Mouse (Mus musculus) testis, postnatal 10 days (tissue): ENCODE measurements at regions not wholly inside any gene's neighbourhood (a gene's known extent, or its start where the extent isn't known, plus 50 kb on each side); places are given as distances from the start of the nearest gene placed in this dataset.

Source experiments
- DNase-seq: peaks from one replicate; pipeline ENCODE4 v3.0.0; 2021; ENCODE audit warnings: low spot score

DNA sequence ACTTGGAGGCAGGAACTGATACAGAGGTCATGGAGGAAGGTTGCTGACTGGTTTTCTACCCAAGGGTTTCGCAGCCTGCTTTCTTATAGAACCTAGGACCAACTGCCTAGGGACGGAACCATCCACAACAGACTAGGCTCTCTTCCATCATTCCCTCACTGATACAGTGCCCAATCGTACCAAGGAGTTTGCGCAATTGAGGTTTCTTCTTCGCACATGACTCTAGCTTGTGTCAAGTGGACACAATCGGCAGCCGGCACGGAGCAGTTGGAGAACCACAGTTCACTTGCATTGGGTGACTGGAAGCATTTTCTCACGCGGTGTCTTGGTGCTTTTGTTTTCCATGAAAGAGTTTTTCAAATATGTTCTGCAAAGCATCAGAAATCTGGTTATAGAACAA is 149.1 kb upstream of the Dyrk2 start:
- DNase-seq, result no peak

DNA sequence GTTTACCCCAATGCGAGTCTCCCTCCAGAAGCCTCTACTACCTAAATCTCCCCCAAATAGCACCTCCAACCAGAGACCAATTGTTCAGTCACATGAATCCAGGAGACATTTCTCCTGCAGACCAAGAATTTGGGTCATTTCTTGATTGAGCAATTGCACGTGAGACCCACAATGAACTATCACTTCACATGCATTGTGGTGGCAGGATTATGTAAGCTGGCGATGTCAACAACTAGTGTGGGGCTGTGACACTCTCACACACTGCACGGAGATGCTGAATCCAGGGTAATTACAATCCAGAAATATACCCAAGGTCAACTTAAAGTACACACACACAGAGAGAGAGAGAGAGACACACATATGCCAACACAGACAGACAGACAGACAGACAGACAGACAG is 148.5 kb upstream of the Dyrk2 start:
- no peak for DNase-seq

DNA sequence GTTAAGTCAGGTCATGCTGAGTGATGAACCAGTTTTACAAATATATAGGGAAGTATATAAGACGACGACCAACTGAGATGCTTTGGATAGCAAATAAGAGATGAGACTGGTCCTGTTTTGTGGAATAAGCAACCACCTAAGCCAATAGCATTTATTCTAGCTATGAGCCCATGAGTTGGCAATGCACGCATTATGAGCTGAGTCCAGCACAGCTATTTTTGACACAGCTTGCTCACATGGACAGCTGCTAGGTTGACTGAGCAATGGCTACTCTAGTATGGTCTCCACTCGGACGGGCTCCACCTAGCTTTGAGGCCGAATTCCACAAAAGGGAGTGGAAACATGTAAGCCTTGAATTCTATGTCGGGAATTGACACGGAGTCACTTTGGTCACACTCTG is 146.1 kb upstream of the Dyrk2 start:
- DNase-seq, result no peak

DNA sequence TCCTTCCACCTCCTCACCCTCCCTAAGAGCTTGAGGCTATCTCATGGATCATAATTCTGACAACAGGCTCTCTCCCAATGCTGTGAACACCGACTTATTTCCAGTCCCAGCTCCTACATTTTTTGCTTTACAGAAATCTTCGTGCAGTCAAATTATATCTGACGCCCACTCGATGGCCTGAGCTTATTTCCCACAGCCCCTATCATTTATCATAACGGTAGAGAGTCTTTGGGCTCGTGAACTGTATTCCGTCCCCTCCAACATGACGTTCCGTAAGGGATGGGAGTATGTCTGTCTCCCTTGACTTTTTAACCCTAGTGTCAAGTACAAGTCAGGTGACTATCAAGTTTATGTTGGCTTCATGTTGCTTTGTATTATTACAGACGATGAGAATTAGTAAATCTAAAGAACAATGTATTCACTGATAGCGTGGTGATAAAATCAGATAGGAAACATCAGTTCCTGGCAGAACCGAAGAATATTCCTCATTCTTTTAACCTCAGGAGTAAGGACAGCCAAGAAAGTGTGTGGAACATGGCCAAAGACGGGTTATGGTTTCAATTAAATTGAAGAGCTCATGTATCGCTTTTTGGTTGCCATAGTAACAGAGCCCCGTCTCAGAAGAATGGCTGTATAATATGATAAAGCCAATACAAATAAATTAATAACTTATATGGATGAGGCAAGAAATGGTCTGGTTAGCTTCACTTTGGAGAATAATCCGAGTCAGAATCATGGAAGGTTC is 145.5 kb upstream of the Dyrk2 start:
- no peak for DNase-seq

DNA sequence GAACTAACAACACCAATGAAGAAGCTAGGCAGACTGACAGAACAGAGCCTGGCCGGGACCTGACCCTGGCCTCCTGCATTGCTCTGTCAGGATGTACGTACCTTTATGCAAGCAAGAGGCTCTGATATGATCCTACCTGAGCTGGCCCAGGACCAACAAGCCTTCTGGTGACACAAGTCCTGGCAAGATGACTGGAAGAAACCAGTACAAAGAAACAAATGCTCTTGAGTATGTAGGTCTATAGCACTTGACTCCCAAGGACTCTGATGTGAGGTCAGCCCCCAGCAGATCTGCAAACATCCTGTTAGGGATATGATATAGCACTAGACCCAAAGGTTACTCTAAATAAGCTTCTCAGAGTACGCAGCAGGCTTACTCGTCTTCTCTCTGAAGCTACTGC is 144.7 kb upstream of the Dyrk2 start:
- DNase-seq, result no peak

DNA sequence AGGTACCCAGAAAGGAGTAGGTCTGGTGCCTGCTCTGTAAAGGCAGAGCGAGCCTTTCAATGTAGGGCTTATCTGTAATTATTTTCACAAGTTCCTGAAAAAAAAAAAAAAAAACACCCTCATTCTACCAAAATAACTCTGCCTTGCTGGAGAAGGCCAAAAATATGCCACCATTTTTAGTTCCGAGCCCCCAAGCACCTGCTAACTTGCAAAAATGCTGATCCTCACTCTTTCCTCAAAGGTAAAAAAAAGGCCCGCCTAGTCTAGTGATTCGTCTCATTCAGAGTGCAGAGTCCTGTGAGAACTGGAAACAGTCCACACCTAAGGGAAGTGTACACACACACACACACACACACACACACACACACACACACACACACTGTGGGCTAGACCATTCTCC is 143.7 kb upstream of the Dyrk2 start:
- no peak for DNase-seq

DNA sequence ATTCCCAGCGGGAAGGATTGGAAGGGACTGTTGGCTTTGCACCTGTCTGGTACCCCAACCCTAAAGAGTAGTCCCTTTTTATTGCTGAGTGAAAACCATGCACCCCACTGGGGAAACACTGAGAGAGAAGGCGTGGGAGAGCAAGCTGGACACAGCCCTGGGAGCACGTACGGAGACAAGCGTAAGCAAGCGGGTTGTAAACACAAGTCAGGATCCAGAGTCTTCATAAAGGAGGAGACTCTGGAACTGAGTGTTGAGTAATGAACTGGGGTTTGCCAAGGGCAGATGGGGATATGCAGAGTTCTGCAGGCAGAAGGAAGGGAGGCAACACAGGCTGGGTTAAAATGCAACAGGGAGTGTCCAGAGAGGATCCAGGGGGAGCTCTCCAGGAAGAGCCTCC is 141.5 kb upstream of the Dyrk2 start:
- no peak for DNase-seq

DNA sequence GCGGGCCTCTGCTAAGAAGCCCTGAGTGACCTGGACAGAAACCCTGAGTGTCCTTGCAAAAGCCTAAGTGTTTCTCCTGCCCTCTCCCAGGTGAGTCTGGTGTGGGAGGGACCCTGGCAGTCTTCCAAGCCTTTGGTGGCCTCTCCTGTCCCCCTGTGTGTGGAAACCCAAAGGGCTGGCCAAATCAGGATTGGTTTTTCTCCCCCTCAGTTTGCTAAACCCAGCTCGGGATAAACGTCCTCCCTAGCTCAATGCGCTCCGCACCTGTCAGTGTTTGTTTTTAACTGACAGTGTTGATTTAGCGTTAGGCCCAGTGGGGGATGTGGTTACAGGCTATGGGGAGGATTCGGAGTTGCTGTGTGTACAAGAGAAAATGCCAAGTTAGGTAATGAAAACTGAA is 140.9 kb upstream of the Dyrk2 start:
- peak; percentile 49 for DNase-seq

DNA sequence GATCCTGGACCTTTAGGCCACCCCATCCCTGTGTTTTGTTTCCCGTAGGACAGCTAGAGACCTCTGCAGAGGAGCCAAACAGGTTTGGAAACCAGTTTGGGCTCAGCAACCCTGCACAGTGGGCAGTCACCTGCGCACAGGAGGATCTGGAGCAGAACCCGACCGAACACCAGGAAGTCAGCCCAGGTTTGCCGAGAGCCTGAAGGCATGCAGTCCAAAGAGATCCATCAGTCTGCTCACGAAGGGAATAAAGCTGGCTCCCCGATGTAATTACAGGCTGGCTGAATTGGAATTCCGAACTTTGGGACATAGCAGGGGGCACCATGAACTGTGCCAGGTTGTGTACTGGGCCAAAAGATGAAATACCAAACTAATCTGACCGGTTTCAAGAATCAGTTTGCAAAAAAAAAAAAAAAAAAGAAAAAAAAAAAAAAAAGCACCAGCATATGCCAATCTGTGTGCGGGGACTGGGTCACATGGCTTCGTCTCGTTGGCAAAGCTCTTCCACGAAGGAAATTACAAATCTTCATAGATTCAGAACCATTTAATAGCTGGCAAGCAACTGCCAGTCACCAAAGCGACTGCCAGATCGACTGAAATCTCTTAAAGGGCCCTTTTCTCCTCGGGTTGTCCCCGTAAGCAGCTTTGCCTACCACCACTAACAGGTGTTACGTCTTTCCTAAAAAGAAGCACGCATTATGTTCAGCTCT is 137.0 kb upstream of the Dyrk2 start:
- no peak for DNase-seq

DNA sequence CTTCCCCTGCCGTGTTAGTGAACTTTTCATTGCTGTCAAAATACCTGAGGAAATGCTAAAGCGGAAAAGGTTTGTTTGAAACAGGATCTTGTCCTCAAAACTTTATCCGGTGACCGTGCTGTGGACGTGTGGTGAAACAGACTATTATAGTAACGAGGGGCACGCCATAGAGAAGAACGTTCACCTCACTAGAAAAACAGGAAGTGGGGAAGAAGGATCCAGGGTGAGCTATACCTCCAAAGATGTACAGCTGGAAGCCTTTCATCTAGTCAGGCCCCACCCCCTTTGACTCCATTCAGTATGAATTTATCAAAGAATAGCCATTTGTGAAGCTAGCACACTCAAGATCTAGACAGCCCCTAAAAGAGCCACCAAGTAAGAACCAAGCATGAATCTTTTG is 135.5 kb upstream of the Dyrk2 start:
- DNase-seq, result no peak

DNA sequence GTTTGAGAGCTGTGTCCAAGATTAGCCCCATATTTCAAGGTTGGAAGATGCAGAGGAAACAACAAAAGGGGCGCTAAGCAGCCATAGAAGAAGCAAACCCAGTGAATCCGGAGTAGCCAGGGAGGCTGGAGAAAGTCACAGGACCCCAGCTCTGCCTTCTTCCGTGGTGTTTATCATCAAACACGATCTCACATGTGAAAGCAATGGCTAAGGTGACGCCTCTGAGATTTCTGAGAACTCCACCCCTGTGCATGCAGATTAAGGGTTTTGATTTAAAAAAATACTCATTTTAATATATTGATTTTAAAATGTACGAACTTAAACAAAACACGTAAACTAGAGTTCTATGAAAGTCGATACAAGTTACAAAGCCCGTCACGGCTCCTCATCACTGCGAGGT is 134.4 kb upstream of the Dyrk2 start:
- no peak for DNase-seq

DNA sequence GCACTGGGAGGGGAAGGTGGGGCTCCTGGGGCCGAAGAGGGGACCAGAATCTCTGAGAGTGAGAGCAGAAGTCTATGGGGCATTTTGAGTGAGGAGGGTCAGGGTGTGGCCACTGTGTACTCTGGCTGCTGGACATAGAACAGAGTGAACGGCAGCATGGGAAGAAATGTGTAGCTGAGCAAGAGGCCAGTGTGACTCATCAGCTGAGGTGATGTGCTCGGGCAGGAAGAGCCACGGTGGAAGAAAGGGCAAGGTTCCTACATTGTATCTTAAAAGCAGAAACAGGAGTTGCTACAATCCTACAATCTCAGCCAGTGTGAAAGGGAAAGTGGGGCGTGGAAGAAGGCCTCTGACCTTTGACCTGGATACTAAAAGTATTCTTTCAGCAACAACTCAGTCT is 133.8 kb upstream of the Dyrk2 start:
- no peak for DNase-seq

DNA sequence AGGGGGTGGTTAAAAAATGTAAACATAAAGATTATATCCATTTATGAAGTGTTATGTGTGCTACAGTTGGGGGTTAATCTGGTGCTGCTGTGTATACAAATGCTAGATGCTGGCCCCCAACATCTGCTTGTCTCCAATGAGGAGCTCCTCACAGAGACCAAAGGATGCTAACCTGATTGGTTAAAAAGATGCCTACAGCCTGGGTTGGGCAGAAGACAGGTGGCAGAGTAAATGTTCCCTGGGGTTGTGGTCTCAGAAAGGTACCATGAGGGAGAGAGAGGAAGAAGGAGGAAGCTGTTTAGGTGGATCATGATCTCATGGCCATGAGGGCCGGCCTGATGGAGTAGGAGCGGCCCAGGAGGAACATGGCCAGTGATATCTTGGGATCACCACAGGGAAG is 133.0 kb upstream of the Dyrk2 start:
- no peak for DNase-seq

DNA sequence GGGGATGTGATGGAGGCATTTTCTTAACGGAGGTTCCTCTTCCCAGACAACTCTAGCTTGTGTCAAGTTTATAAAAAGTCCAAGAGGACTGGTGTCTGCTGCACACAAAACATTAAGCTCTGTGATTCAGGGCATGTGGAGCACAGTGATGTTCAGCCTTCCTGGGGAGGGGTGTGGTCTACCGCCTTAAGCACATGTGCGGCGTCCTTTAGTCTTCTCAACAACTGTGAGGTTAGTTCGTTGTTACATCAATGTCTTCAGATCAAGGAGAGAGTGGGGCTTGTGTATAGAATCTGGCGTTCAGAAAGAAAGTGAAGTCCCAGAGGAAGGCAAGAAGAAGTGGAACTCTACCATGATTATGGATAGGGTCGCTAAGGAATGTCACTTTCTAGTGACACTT is 131.9 kb upstream of the Dyrk2 start:
- DNase-seq, result no peak

DNA sequence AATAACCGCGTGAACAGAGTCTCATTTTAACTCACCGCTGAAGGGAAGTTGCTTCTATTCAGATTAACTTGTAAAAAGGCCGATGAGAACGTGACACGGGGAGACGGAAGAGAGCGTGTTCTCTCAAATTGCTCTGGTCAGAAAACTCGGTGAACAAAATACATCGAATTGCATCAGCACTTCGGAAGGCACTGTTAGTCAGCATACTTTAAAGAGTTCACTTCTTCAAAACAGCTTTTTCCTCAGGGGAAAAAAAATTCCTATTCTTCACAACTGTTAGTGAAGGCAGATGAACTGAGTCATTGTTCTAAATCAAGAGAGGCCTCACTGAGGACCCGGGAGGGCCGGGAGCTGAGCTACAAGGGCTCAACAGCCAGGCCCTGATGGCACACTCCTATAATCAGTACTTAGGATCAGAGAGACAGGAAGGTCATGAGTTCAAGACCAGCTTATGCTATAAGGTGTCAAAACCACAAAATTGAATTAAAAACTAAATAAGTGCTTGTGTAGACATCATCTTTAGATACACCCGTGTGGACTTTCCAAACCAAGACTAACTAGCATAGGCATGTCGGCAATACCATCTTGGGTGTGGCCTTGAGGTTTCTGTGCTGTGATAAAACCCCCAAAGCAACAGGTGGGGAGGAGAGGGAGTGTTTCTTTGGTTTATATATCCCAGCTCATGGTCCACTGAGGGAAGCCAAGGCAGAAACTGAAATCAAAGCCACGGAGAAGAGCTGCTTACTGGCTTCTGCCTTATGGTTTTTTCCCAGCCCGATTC is 131.2 kb upstream of the Dyrk2 start:
- no peak for DNase-seq

DNA sequence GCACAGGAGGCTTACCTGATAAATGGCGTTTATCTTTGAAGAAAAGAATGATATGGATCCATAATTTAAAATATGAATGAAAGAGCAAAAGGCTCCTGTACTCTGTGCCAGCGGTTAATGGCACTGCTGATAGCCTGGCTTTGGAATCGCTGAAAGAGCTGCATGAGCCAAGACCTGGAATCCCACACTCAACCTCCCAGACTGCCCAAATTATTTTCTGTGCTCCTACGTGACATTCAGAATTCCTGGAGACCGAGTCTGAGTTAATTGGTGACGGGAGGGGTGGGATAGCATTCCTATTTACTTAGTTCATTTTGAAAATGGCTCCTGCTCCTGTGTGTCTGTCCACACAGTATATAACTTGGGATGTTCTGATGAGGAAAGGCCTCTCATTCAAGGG is 129.0 kb upstream of the Dyrk2 start:
- DNase-seq, result no peak

DNA sequence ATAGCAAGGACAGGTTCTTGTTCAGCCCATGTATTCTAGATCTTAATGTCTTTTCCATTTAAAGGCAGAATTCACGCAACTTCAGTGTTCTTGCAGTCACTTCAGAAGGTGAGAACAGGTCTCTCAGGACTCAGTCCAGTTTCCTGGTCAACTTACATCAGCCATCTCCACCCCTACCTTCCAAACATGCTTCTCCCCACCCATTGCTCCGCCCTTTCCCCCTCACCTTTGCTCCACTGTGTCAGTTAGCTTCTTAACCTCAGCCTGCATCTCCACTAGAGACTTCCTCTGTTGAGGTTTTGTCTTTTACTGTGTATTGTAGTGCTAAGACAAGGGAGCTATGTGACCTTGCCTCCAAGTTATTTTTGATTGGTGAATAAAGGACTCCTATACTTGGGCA is 127.0 kb upstream of the Dyrk2 start:
- no peak for DNase-seq

DNA sequence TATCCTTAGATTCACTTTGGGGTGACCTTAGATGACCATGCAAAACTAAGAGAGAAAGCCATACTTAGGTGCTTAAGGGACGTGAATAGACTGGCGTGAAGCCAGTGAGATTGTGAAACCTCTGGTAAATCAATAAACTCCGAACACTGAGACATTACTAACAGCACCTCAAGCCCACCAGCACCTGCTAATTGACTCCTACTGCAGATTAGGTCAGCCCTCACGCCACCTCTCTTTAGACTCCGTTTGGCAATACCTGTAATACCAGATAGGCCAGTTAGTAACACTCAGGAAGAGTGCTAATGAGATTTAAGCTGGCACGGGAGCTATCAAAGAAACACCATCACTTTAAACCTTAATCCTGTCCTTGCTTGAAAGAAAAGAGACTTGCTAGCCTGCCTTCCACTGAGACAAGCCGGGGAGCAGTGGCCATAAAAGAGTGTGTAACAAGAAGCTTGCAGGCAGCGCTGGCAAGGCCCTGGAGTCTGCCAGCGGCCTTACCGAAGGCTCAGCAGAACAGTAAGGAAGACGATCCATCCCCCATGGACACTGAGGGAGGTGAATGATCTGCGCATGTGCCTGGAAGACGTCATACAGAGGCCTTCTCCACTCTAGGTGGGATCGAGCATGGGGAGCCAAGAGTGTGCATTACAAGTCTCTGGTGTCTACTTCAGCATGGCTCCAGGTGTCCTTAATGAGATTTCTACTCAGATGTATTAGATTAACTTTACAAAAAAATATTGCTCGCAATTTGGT is 124.0 kb upstream of the Dyrk2 start:
- DNase-seq, result no peak

DNA sequence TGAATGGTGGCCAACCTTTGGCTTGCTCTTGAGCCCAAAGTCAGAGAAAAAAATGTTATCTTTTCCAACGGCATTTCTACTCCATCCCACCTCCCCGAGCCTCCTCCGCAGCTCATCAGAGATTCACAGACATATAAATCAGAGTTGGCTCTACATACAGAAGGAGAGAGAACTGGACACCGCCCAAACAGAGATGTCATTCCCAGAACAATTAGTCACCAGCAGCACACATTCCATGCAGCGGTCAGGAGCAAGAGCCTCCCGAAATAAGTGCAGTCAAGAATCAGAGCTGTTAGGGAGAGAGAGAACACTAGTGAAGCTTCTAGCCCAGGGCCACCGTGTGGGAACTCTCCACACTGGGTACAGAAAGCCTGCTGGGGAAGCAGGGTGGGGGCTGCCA is 121.2 kb upstream of the Dyrk2 start:
- peak; percentile 54 for DNase-seq

DNA sequence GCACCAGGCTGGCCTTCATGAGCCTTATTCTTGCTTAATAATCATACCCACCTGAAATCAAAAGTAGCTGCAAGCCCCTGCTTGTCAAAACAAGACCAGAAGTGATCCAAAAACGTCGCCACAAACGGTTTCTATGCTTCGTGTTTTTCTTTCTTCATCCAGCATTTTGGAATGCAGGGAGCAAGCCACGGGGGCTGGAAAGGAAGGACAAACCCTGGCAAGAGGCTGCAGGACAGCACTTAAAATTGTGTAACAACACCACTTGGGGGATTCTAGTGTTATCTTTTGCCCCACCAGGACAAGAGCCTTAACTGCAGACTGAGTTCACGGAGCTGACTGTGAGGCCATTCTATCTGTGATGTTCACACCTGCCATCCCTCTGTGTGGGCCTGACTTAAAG is 120.5 kb upstream of the Dyrk2 start:
- no peak for DNase-seq

DNA sequence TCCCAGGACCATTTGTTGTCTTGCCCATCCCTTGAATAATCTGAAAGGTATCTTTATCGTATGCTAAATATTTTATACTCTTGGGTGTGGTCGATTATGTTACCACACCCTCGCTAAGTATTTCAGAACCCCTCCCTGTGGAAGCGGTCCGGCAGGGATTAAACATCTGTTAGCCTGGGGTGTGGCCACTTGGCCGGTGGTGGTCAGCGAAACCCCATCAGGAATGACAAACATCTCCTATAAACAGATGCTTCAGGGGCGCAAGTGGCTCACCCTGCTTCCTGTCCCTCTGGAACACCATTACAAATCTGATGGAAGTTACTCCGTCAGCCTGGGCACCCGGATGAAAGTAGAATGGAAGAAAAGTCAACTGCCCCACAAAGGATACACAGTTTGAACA is 119.8 kb upstream of the Dyrk2 start:
- no peak for DNase-seq

DNA sequence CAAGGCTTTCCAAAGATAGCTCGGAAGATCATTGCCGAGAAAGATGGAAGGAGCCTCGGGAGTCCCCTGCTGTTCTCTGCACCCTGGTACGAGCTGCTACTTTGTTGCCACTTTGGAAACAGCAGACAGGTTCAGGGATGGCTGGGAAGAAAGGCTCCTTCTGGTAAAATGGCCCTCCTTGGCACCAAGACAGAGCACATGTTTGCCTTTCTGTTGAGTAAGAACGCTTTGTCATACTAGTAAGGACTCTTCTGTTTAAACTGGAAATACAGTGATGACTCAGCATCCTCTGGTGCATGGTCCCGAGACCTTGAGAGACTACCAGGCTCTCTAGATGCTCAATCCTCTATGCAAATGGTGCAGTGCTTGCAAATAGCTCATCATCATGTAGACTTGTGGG is 118.2 kb upstream of the Dyrk2 start:
- DNase-seq, result no peak

DNA sequence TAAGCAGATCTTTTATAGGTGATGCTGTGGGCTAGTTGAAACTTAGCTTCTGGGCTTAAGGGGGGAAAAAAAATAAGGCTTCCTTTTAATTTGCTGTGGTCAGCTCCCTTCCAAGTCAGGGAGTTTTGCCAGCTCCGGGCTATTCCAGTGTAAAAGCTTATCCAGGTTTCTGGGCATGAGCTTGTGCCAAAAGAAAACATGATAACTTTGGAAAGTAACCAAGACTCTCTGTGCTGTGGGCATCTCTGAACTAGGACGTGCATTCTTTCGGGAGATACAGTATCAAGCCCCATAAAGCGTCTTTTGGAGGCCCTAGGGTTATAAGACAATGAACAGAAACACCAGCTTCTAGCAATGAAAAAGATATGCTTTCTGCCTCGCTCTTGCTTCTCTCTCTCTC is 114.6 kb upstream of the Dyrk2 start:
- no peak for DNase-seq
